Mouse (Mus musculus) R1 (cell line): ENCODE measurements around the gene Cacnb4.

Experiments used
- DNase-seq: peaks from one replicate; pipeline ENCODE4 v3.0.0-alpha.2; 2018; ENCODE audit warnings: low read depth, low spot score

Gene Cacnb4

GRCm38 (mm10) chr2:52676023-52676912 lies at the start of gene Cacnb4:
Cacnb4 (minus strand) TSS chr2:52676831.
- peak; percentile 58 for DNase-seq

GRCm38 (mm10) chr2:52720231-52721025 lies 43.8 kb upstream of the Cacnb4 start:
- peak; percentile 22 for DNase-seq

- no peak for DNase-seq
These were observed 40.4 kb upstream of the Cacnb4 start for GRCm38 (mm10) chr2:52717076-52717475.

- no peak for DNase-seq
These were observed 38.9 kb upstream of the Cacnb4 start for GRCm38 (mm10) chr2:52715538-52715937.

- DNase-seq = no peak
These were observed 37.5 kb upstream of the Cacnb4 start for GRCm38 (mm10) chr2:52714111-52714510.

GRCm38 (mm10) chr2:52710804-52711203 lies 34.2 kb upstream of the Cacnb4 start:
- DNase-seq = no peak

- no peak for DNase-seq
These were observed 32.8 kb upstream of the Cacnb4 start for GRCm38 (mm10) chr2:52709417-52709816.

- DNase-seq = no peak
These were observed 24.9 kb upstream of the Cacnb4 start for GRCm38 (mm10) chr2:52701368-52702036.

GRCm38 (mm10) chr2:52700352-52700751 lies 23.7 kb upstream of the Cacnb4 start:
- peak; percentile 57 for DNase-seq

- no peak for DNase-seq
These were observed 18.0 kb upstream of the Cacnb4 start for GRCm38 (mm10) chr2:52694604-52695003.

GRCm38 (mm10) chr2:52691745-52692144 lies 15.1 kb upstream of the Cacnb4 start:
- peak; percentile 21 for DNase-seq

GRCm38 (mm10) chr2:52686601-52687000 lies 10.0 kb upstream of the Cacnb4 start:
- no peak for DNase-seq

- no peak for DNase-seq
These were observed 958 bp upstream of the Cacnb4 start for GRCm38 (mm10) chr2:52677589-52677988.

- peak; percentile 13 for DNase-seq
These were observed 277 bp upstream of the Cacnb4 start for GRCm38 (mm10) chr2:52676913-52677303.

- peak; percentile 21 for DNase-seq
These were observed 1.2 kb downstream of the Cacnb4 start for GRCm38 (mm10) chr2:52675278-52675987.

GRCm38 (mm10) chr2:52674886-52675277 lies 1.7 kb downstream of the Cacnb4 start:
- peak; percentile 37 for DNase-seq

GRCm38 (mm10) chr2:52673172-52673571 lies 3.5 kb downstream of the Cacnb4 start:
- no peak for DNase-seq

GRCm38 (mm10) chr2:52670733-52671132 lies 5.9 kb downstream of the Cacnb4 start:
- DNase-seq = no peak

GRCm38 (mm10) chr2:52668480-52668879 lies 8.2 kb downstream of the Cacnb4 start:
- DNase-seq = no peak

GRCm38 (mm10) chr2:52656722-52657121 lies 19.9 kb downstream of the Cacnb4 start:
- DNase-seq = no peak

- no peak for DNase-seq
These were observed 22.1 kb downstream of the Cacnb4 start for GRCm38 (mm10) chr2:52654541-52654940.
